Mouse (Mus musculus) small intestine, adult 2 months (tissue): ENCODE data around the gene Hist1h3d. TPM values are rescaled to one million over a fixed set of nuclear protein-coding genes. Genes with fewer than 3 reads are reported as not detected.
"Not testable (repeated sequence)": the region's sequence is repeated elsewhere in the genome, so short reads cannot be mapped to it uniquely, and the experiment has no call there.

Experiments used
- H3K27ac ChIP-seq: fragments of 200-500 bp; 2 replicates; pipeline ENCODE4 v1.5.1; 2012; ENCODE audit warnings: low read depth, low read length, control low read depth, inconsistent platforms; ENCODE audit not compliant: insufficient read depth
- H3K27me3 ChIP-seq: fragments of 200-500 bp; 2 replicates; pipeline ENCODE4 v1.6.1; 2012; ENCODE audit warnings: mild to moderate bottlenecking, moderate library complexity, low read length, inconsistent platforms; ENCODE audit not compliant: control insufficient read depth, insufficient read depth
- H3K36me3 ChIP-seq: fragments of 200-500 bp; 2 replicates; pipeline ENCODE4 v1.6.1; 2012; ENCODE audit warnings: mild to moderate bottlenecking, low read length, control low read depth, inconsistent platforms; ENCODE audit not compliant: control insufficient read depth, insufficient read depth
- H3K4me1 ChIP-seq: fragments of 200-500 bp; 2 replicates; pipeline ENCODE4 v1.6.1; 2012; ENCODE audit warnings: low read length, inconsistent platforms, mixed read lengths; ENCODE audit not compliant: control insufficient read depth, insufficient read depth, insufficient read length
- H3K4me3 ChIP-seq: fragments of 200-500 bp; 2 replicates; pipeline ENCODE4 v1.5.1; 2012; ENCODE audit warnings: low read depth, mild to moderate bottlenecking, control low read depth, inconsistent platforms, low read length, moderate library complexity
- CTCF ChIP-seq: fragments of 200-500 bp; IDR thresholded peaks from 2 replicates; pipeline ENCODE4 v1.5.1; 2012; ENCODE audit warnings: low read depth, mild to moderate bottlenecking, control low read depth, inconsistent platforms, low read length, moderate library complexity, mixed read lengths; ENCODE audit not compliant: insufficient replicate concordance, insufficient read length; ENCODE audit errors: extremely low read depth
- POLR2A ChIP-seq: fragments of 200-500 bp; IDR thresholded peaks from 2 replicates; pipeline ENCODE4 v1.6.1; 2012; ENCODE audit warnings: low read depth, mild to moderate bottlenecking, control low read depth, inconsistent platforms, low read length, moderate library complexity
- WGBS: fragments of 180-500 bp; shearing (Covaris S2); methylation state at CpG from one replicate; pipeline ENCODE4 v1.1.7; 2018; 5-methylcytosine and 5-hydroxymethylcytosine counted together
- polyA plus RNA-seq: library from polyadenylated mRNA; depleted of rRNA; stranded (reverse); fragments of >200 nt; gene quantifications from 2 replicates; pipeline ENCODE4 v1.2.3, GENCODE M21; 2012

The Hist1h3d gene
- polyA plus RNA-seq, 1 experiment, result 24.2 TPM

GRCm38 (mm10) chr13:23536076-23536822 is 39.3 kb upstream of the Hist1h3d start:
- 15% methylated on average over 7 of the region's 7 CpGs for WGBS
- H3K36me3 ChIP-seq, result no peaks in the 10 kb centered on the region
- H3K4me3 ChIP-seq, result no peak overlapping the region
- no peak for TF ChIP-seq POLR2A
- TF ChIP-seq CTCF, result no peak
- no peaks in the 10 kb centered on the region for H3K27me3 ChIP-seq
- H3K27ac ChIP-seq, result 0 out of 2 replicates have a peak overlapping the region, but pooled peaks have one; percentile 11
- H3K4me1 ChIP-seq, result peaks cover 7% of the 10 kb centered on the region; the same call in 1 of the 2 replicates

GRCm38 (mm10) chr13:23537006-23537710 is 38.4 kb upstream of the Hist1h3d start:
- Histone ChIP-seq H3K27me3 (no peaks in the 10 kb centered on the region), H3K4me1 (peaks cover 7% of the 10 kb centered on the region; the same call in 1 of the 2 replicates), H3K27ac (no peak overlapping the region), H3K36me3 (no peaks in the 10 kb centered on the region), H3K4me3 (no peak overlapping the region)
- TF ChIP-seq POLR2A, result no peak
- no peak for TF ChIP-seq CTCF
- 54% methylated on average over 3 of the region's 3 CpGs for WGBS

GRCm38 (mm10) chr13:23538249-23538648 is 37.3 kb upstream of the Hist1h3d start:
- TF ChIP-seq POLR2A (no peak), CTCF (no peak)
- H3K4me3 ChIP-seq, result no peak overlapping the region
- peaks cover 7% of the 10 kb centered on the region; the same call in 1 of the 2 replicates for H3K4me1 ChIP-seq
- H3K27ac ChIP-seq, result no peak overlapping the region
- 84% methylated on average over 5 of the region's 5 CpGs for WGBS
- H3K36me3 ChIP-seq, result no peaks in the 10 kb centered on the region
- H3K27me3 ChIP-seq, result no peaks in the 10 kb centered on the region

- 76% methylated on average over 1 of the region's 1 CpGs for WGBS
- not testable (repeated sequence) for H3K36me3 ChIP-seq, H3K27me3 ChIP-seq, H3K4me1 ChIP-seq, H3K27ac ChIP-seq, H3K4me3 ChIP-seq
Observed at GRCm38 (mm10) chr13:23539821-23540220, 35.7 kb upstream of the Hist1h3d start.

GRCm38 (mm10) chr13:23541497-23541896 is 34.1 kb upstream of the Hist1h3d start:
- WGBS, result 83% methylated on average over 3 of the region's 3 CpGs
- no peaks in the 10 kb centered on the region for H3K27me3 ChIP-seq
- no peaks in the 10 kb centered on the region for H3K36me3 ChIP-seq
- TF ChIP-seq POLR2A, result no peak
- TF ChIP-seq CTCF, result no peak
- peaks cover 3% of the 10 kb centered on the region; the same call in 1 of the 2 replicates for H3K4me1 ChIP-seq
- no peak overlapping the region for H3K4me3 ChIP-seq
- no peak overlapping the region for H3K27ac ChIP-seq

- H3K36me3 ChIP-seq, result not testable (repeated sequence)
- H3K27ac ChIP-seq, result peak overlapping the region; percentile 92
Observed at GRCm38 (mm10) chr13:23542225-23542980, 33.2 kb upstream of the Hist1h3d start.

GRCm38 (mm10) chr13:23542999-23543607 is 32.5 kb upstream of the Hist1h3d start, which contains the start of gene Hist1h2bh:
Gene Hist1h2bh, minus strand, starts transcription at chr13:23543392.
- not testable (repeated sequence) for H3K27me3 ChIP-seq, H3K4me1 ChIP-seq, H3K36me3 ChIP-seq
- under 1% methylated on average over 36 of the region's 42 CpGs for WGBS
- Histone ChIP-seq H3K27ac (peak within 1 kb of the TSS; percentile 92), H3K4me3 (peak within 1 kb of the TSS; percentile 92)
- TF ChIP-seq POLR2A, result peak; percentile 53; the same call in 1 of the 2 replicates

More at GRCm38 (mm10) chr13:23542225-23542980, 33.2 kb upstream of the Hist1h3d start:
- H3K4me1 ChIP-seq, H3K27me3 ChIP-seq: not testable (repeated sequence)
- WGBS, result 14% methylated on average over 3 of the region's 3 CpGs
- peak overlapping the region; percentile 92 for H3K4me3 ChIP-seq
